Comparison of ENCODE assay signal across 10 mouse cellular contexts in genomic region chr15:25283713-25284112, GRCm38 (mm10).
"Had no signal": no experiment of that assay in that cellular context is flagged by ENCODE, and none has a peak within 500 bp of the region (broad histone marks: within the 10 kb centered on the region; RNA-seq: fewer than 3 reads in every experiment).

No protein-coding gene starts in this region.

- H3K4me3 ChIP-seq: left cerebral cortex, adult 2 months; limb, embryonic 13.5 days; midbrain, embryonic 12.5 days had no signal

- H3K4me2 ChIP-seq: midbrain, embryonic 12.5 days had no signal

- H3K27ac ChIP-seq: left cerebral cortex, adult 2 months; limb, embryonic 13.5 days; liver, embryonic 14.5 days had no signal

- DNase-seq: kidney, adult 8-10 months; kidney, postnatal 25 days; right cerebral cortex, adult 18-20 months; right cerebral cortex, postnatal 25 days; thymus, adult 18-20 months; thymus, postnatal 14 days had no signal

- H3K27me3 ChIP-seq: midbrain, embryonic 12.5 days had no signal

- H3K9me3 ChIP-seq: limb, embryonic 13.5 days; midbrain, embryonic 12.5 days had no signal

- H3K36me3 ChIP-seq: limb, embryonic 13.5 days; midbrain, embryonic 12.5 days had no signal

- H3K9ac ChIP-seq: limb, embryonic 13.5 days; liver, embryonic 14.5 days; midbrain, embryonic 12.5 days had no signal
